Mouse (Mus musculus) heart, adult 18-20 months (tissue): ENCODE measurements around the gene Olfr750. TPM values are rescaled to one million over a fixed set of nuclear protein-coding genes. Genes with fewer than 3 reads are reported as not detected.
A peak's percentile ranks its signal among the peaks of the same experiment; 100 is the strongest.

Experiments
- DNase-seq, 2 experiments: peaks; one replicate each; pipeline ENCODE4 v3.0.0; 2021 to 2022; ENCODE audit warnings: mixed read lengths in 1 of 2
- total RNA-seq, 2 experiments: library from RNA; stranded (reverse); gene quantifications; 2 replicates each; pipeline ENCODE4 v1.2.3; 2021

Gene Olfr750
- total RNA-seq, 2 experiments from 2014 or later: not detected

GRCm38 (mm10) chr14:51027387-51028155 lies 46.7 kb downstream of the Olfr750 start:
- no peak for DNase-seq

DNA sequence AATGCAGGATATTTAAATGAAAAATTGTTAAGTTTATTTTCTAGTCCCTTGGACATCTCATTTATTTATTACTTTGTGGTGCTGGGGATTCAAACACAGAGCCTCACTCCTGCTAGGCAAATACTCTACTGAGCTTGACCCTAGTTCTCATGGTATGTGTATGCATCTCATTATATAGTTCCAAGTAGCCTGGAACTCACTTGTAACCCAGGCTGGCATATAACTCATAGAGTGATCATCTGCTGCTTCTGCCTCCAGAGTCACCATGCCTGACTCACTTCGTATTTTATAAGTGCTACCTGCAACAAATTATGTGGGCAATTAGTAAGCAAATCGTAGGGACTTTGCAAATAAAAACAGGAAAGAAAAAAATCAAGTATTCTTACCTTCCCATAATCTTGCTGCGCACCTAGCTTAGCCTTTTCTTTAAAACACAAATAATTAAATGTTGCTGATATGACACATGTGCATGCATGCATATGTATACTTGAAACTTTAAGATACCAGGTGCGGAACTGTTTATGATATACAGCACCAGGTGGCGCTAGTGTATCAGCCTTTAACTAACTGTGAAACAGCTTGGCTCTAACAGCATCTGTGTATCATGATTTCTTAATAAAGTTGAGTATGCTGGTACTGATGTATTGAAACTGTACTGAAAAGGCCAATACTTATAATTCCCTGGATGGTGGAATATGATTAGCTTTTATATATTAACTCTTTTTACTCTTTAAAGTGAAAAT lies 47.7 kb downstream of the Olfr750 start:
- peak; percentile 76 to 79 for DNase-seq

DNA sequence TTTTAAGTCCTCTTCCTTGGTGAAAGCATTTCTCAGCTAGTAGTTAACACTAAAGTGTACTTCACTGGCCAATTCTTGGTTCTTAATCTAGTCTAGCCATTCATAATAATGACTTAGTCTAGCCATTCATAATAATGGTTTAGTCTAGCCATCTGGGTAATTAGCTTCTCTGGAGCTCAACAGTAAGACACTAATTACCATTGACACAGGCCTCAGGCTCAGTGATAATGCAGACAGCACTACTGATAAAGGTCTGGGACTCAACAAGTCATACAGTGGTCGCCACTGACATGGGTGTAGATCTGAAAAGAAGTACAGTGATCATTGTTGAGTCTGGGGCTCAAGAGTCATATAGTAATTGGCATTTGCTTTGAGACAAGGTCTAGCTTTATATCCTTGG lies 49.4 kb downstream of the Olfr750 start:
- DNase-seq: no peak

GRCm38 (mm10) chr14:51023457-51023856 lies 50.8 kb downstream of the Olfr750 start:
- no peak for DNase-seq

- DNase-seq: peak; percentile 67 to 76
Observed at GRCm38 (mm10) chr14:51017256-51017655, 57.0 kb downstream of the Olfr750 start.

Other genes starting within 250 kb of the Olfr750 start
- 10 to 100 TPM; 10.4 to 11.6 TPM for gene Tep1, start 203.9 kb downstream of the Olfr750 start, total RNA-seq
- gene Klhl33, start 176.9 kb downstream of the Olfr750 start, total RNA-seq: 10 to 100 TPM; 17.0 to 21.9 TPM
- gene Osgep, start 149.5 kb downstream of the Olfr750 start, total RNA-seq: 10 to 100 TPM; 70.2 to 74.5 TPM
- 10 to 100 TPM; 27.0 to 31.7 TPM for gene Apex1, start 149.5 kb downstream of the Olfr750 start, total RNA-seq
- gene Pip4p1, start 143.6 kb downstream of the Olfr750 start, total RNA-seq: 10 to 100 TPM; 20.5 to 25.8 TPM
- 10 to 100 TPM; 11.4 to 14.8 TPM for gene Pnp, start 143.4 kb downstream of the Olfr750 start, total RNA-seq
- gene Gm49342, start 129.9 kb downstream of the Olfr750 start, total RNA-seq: 10 to 100 TPM; 15.7 to 16.5 TPM
- 1 to 10 TPM in 1 of 2 experiments, under 1 TPM in 1; 0.89 to 1.0 TPM for gene Pnp2, start 118.4 kb downstream of the Olfr750 start, total RNA-seq
- under 1 TPM; 0.20 to 0.41 TPM for gene Rnase10, start 66.7 kb downstream of the Olfr750 start, total RNA-seq
- gene Rnase9, start 32.6 kb downstream of the Olfr750 start, total RNA-seq: not detected
- gene Rnase11, start 24.3 kb downstream of the Olfr750 start, total RNA-seq: not detected
- not detected for gene Rnase12, start 16.8 kb downstream of the Olfr750 start, total RNA-seq
- 10 to 100 TPM; 43.0 to 46.9 TPM for gene Rnase4, start 16.6 kb upstream of the Olfr750 start, total RNA-seq
- gene Ang, start 16.7 kb upstream of the Olfr750 start, total RNA-seq: 1 to 10 TPM; 6.1 to 6.9 TPM
- not detected for gene Eddm3b, start 40.0 kb upstream of the Olfr750 start, total RNA-seq
- 1 to 10 TPM in 1 of 2 experiments, under 1 TPM in 1; 0.65 to 1.2 TPM for gene Rnase6, start 49.5 kb upstream of the Olfr750 start, total RNA-seq
- gene Rnase1, start 72.3 kb upstream of the Olfr750 start, total RNA-seq: 1 to 10 TPM in 1 of 2 experiments, under 1 TPM in 1; 0.89 to 1.3 TPM
- gene Rnase2b, start 87.8 kb upstream of the Olfr750 start, total RNA-seq: not detected
- gene Ang2, start 124.7 kb upstream of the Olfr750 start, total RNA-seq: not detected
- gene Ear14, start 129.0 kb upstream of the Olfr750 start, total RNA-seq: not detected
- gene Rnase2a, start 181.7 kb upstream of the Olfr750 start, total RNA-seq: 1 to 10 TPM; 1.9 to 4.1 TPM